Mouse (Mus musculus): Measurements from ENCODE around the gene Doc2g. TPM values are rescaled to one million over a fixed set of nuclear protein-coding genes. Genes with fewer than 3 reads are reported as not detected.

The Doc2g gene
- total RNA-seq, 2 experiments from 2014 or later, result 148 to 152 TPM

GRCm38 (mm10) chr19:3988066-3988465 is 15.0 kb upstream of the Doc2g start:
- DNase-seq (ENCODE audit: low spot score), result no peak
- intact Hi-C loops (cut with DNase I), result loop anchor here (10.0 kb wide), 1 partner anchor 263 kb away; no protein-coding TSS in a partner anchor

DNA sequence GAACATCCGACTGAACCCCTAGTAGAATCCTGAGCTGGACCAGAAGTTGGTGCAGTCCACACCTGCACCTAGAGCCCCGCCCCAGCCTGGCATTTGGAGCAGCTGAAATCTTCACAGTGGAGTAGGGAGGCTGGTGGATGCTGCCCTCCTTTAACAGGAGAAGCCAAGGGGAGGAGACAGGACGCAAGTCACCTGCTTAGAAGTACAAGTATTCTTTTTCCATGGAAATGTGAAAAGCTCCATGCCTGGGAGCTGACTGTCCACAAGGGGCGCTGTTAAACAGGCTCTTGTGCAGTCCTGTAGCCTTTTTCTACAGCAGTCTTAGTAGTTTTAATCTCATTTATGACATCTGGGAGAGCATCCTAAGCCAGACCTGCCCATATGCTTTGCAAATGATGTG is 14.4 kb upstream of the Doc2g start:
- no peak for DNase-seq (ENCODE audit: low spot score)
- intact Hi-C loops (cut with DNase I), result loop anchor here (10.0 kb wide), 1 partner anchor 264 kb away; no protein-coding TSS in a partner anchor

- DNase-seq (ENCODE audit: low spot score), result no peak
- intact Hi-C loops (cut with DNase I), result no loop called here
Measured at GRCm38 (mm10) chr19:3990804-3991203, 12.3 kb upstream of the Doc2g start.

DNA sequence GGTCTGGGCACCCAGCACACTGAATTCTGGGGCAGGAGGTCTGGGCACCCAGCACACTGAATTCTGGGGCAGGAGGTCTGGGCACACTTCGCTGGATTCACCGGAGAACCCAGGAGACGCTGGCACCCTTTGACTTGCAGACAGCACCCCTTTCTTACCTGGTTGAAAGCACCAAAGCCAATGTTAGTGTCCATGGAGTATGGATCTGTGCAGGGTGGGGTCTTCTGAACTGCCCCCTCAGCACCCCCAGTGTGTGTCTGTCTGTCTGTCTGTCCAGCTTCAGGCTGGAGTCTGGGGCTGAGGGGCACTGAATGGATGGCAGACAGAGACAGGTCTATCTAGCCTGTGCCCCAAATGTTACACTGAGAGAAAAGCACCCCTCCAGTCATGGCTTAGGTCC is 11.6 kb upstream of the Doc2g start:
- intact Hi-C loops (cut with DNase I), result no loop called here
- DNase-seq (ENCODE audit: low spot score), result no peak

- DNase-seq (ENCODE audit: low spot score), result no peak
- intact Hi-C loops (cut with DNase I), result no loop called here
Measured at GRCm38 (mm10) chr19:3991966-3992365, 11.1 kb upstream of the Doc2g start.

DNA sequence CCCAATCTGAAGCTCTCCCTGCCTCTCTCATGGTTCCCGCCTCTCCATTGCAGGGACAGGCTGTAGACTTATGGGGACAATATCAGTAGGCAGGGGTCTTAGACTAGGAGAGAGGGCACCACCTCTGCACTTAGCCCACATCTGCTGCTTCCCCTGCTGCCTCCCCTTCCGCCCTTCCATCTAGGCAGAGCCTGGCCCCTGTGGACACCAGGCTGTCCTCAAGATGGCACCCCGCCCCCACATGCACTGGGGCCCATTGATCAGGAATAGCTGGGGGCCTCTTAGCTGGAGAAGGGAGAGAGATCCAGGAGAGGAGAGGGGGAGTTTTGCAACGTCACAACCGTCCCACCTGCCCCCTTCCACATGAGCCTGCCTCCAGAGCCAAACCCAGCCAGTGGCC is 10.7 kb upstream of the Doc2g start, which contains the start of gene Tbx10:
TSS of gene Tbx10 (plus strand) at position 337 of the 400 bp plus-strand sequence.
- no peak for DNase-seq (ENCODE audit: low spot score)
- intact Hi-C loops (cut with DNase I), result no loop called here

- intact Hi-C loops (cut with DNase I), result no loop called here
- no peak for DNase-seq (ENCODE audit: low spot score)
Measured at GRCm38 (mm10) chr19:3994932-3995331, 8.2 kb upstream of the Doc2g start.

GRCm38 (mm10) chr19:3995505-3995904 is 7.6 kb upstream of the Doc2g start:
- intact Hi-C loops (cut with DNase I), result no loop called here
- no peak for DNase-seq (ENCODE audit: low spot score)

DNA sequence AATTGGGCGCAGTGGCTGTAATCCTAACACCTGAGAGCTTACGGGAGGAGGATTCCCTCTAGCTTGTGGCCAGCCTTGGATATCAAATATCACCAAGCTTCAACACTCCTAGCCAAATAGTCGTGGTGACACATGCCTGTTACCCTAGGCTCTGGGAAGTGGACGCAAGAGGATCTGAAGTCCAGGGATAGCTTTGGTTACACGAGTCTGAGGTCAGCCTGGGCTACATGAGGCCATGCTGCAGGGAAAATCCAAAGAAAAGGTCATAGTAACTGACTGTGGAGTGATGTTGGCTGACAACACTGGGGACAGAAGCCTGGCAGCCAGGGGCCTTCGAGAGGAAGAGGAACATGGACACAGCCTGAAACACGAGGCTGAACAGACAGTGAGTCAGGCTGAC is 7.0 kb upstream of the Doc2g start:
- intact Hi-C loops (cut with DNase I), result no loop called here
- no peak for DNase-seq (ENCODE audit: low spot score)

GRCm38 (mm10) chr19:3996747-3997146 is 6.4 kb upstream of the Doc2g start:
- DNase-seq (ENCODE audit: low spot score), result no peak
- intact Hi-C loops (cut with DNase I), result no loop called here

DNA sequence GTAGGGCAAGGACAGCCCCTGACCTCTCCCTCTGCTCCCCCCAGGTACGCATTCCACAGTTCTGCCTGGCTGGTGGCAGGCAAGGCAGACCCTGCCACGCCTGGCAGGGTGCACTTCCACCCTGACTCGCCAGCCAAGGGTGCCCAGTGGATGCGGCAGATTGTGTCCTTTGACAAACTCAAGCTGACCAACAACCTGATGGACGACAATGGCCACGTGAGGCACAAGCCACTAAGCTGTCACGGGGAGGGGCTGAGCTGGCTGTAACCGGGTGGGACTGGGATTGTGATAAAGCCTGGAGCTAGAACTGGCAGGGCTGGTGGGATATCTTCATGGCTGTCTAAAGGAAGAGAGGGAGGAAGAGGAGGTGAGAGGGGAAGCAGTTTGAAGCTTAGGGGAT is 5.9 kb upstream of the Doc2g start:
- intact Hi-C loops (cut with DNase I), result no loop called here
- DNase-seq (ENCODE audit: low spot score), result no peak

- intact Hi-C loops (cut with DNase I), result no loop called here
- DNase-seq (ENCODE audit: low spot score), result no peak
Measured at GRCm38 (mm10) chr19:3998335-3998734, 4.8 kb upstream of the Doc2g start.

GRCm38 (mm10) chr19:3999121-3999730 is 3.9 kb upstream of the Doc2g start:
- intact Hi-C loops (cut with DNase I), result no loop called here
- no peak for DNase-seq (ENCODE audit: low spot score)

DNA sequence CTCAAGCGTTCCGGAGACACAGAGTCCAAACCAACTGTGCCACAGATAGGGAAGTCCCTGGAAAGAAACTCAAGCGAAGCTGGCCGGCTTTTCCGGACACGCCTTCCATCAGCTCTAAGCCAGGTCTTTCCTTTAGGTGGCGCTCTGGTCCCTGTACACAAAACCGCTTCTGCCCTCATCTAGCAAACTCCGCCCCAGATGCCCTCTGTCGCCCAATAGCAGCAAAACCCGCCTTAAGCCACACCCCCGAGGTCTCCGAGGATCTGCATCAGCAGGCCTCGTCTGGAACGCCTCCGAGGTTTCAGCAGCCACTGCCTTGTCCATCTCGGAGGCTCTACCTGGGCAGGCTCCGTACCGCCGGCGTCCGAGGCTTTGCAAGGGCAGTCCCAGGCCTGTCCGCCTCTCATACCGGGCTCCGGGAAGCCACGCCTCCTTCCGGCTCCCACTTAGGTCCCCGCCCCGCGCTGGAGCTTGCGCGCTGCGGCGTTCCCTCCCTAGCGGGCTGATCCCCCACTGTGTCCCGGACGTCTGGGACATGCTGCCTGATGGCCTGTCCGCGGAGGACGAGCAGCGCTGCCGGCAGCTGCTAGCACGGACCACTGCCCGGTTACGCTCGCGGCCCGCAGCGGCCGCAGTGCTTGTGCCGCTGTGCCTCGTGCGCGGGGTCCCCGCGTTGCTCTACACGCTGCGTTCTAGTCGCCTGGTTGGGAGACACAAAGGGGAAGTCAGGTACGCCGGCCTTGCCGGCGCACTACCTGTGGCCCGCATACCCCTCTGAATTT is 2.8 kb upstream of the Doc2g start, which contains the start of the genes Nudt8 and Gm49405:
TSS of gene Nudt8 (plus strand) at position 462 of the 782 bp plus-strand sequence.
TSS of gene Gm49405 (plus strand) at position 508 of the 782 bp plus-strand sequence.
- intact Hi-C loops (cut with DNase I), result loop anchor here (1.0 kb wide), 1 partner anchor 12 kb away; the partner anchor contains the start of gene Ndufv1
- DNase-seq (ENCODE audit: low spot score), result peak; percentile 96

DNA sequence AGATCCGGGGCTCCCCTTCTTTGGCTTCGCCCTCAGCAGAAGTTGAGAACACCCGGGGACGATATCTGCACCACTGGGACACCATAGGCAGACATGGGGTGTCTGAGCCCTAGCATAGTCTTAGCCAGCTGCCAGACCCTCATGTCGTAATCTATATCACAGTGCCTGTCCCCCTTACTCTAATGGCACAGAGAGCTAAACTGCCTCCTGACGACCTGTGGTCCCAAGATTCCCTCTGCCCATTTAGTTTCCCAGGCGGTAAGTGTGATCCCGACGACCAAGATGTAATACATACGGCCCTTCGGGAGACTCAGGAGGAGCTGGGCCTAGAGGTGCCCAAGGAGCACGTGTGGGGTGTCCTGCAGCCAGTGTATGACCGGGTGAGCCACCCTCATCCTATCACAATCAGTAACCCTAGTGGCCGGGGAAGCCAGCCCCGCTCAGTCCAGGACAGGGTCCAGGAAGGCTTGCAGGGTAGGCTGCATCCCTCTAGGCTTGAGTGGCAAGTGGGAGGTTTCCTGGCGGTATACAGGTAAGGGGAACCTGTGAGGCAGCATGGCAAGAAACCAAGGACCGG is 2.1 kb upstream of the Doc2g start:
- DNase-seq (ENCODE audit: low spot score), result no peak
- intact Hi-C loops (cut with DNase I), result loop anchor here (1.0 kb wide), 1 partner anchor 11 kb away; the partner anchor contains the start of gene Ndufv1

DNA sequence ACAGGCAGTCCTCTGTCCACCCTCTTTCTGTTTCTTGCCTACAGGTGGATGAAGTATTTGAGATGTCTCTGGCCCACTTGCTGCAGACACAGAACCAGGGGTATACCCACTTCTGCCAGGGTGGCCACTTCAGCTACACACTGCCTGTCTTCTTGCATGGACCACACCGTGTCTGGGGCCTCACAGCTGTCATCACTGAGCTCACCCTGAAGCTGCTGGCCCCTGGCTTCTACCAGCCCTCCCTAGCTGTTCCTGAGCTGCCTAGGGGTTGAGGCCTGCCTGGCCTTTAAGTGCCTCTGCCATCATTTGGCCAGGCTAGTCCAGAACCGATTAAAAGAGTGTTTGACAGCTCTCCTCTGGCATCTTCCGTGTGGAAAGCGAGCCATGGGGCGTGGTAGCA is 1.4 kb upstream of the Doc2g start:
- intact Hi-C loops (cut with DNase I), result no loop called here

DNA sequence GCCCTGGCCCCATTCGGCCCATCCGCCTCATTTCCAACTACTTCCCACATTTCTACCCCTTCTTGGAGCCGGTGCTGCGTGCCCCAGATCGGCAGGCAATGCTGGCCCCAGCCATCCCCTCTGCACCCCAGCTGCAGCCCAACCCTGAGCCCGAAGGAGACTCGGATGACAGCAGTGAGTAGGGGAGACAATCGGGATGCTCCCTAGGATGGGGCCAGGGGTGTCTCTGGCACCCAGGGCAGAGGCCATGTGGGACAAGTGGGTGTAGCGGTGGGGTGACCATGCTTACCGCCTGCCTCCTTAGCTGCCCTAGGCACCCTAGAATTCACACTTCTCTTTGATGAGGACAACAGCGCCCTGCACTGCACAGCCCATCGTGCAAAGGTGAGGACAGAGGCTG is 528 bp downstream of the Doc2g start:
- no peak for DNase-seq (ENCODE audit: low spot score)
- intact Hi-C loops (cut with DNase I), result no loop called here

More for the DNA sequence above, 1.4 kb upstream of the Doc2g start:
- DNase-seq (ENCODE audit: low spot score), result no peak

DNA sequence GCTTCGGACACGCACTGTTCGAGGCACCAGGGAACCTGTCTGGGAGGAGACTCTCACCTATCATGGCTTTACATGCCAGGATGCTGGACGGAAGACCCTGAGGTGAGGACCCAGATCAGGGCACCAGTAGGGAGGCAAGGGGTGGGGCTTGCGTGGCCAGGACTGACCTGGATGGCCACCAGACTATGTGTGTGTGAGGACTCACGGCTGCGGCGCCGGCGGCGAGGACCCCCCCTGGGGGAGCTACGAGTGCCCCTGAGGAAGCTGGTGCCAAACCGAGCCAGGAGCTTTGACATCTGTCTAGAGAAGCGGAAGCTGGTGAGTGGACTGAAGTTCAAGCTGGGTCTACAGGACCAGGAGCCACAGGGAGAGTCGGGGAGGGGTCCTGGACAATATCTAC is 1.2 kb downstream of the Doc2g start:
- DNase-seq (ENCODE audit: low spot score), result no peak
- intact Hi-C loops (cut with DNase I), result no loop called here

- no peak for DNase-seq (ENCODE audit: low spot score)
- intact Hi-C loops (cut with DNase I), result no loop called here
Measured at GRCm38 (mm10) chr19:4005091-4005490, 2.0 kb downstream of the Doc2g start.

DNA sequence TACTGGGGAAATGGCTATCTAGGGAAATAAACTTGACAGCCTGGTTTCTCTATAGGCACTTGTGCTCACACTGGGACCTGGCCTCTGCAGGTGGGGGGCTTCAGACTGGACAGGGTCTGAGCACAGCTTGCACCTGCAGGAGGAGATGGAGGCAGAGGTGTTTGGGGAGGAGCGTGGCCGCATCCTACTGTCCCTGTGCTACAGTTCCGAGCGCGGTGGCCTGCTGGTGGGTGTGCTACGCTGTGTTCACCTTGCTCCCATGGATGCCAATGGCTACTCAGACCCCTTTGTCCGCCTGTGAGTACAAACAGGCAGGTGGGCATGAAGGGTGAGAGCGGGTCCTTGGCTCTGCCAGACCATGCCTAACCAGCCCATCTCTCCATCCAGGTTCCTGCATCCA is 2.9 kb downstream of the Doc2g start:
- intact Hi-C loops (cut with DNase I), result no loop called here
- DNase-seq (ENCODE audit: low spot score), result no peak

- no peak for DNase-seq (ENCODE audit: low spot score)
- intact Hi-C loops (cut with DNase I), result no loop called here
Measured at GRCm38 (mm10) chr19:4011086-4011485, 8.0 kb downstream of the Doc2g start.

Measured in heart, postnatal 25 days (tissue).